13 mouse cellular contexts compared by ENCODE assay signal in the genomic region with DNA sequence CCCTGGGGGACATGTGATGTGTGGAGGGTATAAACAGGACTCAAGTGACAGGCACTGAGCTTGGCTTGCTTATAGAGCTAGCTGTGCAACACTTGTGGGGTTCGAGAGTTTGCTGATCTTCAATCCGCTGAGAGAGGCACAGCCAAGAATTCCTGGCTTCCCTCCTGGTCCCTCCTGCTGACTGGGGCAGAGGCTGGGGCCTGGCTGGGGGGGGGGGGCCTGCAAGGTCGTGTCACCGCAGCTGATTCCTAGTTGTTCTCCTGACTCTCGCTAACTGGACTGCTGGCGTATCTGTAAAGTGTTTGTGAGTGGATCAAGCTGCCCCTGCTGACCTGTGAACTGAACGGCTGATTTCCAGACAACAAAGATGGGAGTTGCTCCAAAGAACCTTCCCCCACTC. TPM values are rescaled to one million over a fixed set of nuclear protein-coding genes. Genes with fewer than 3 reads are reported as not detected.
"Had no signal": no experiment of that assay in that cellular context is flagged by ENCODE, and none has a peak within 500 bp of the region (broad histone marks: within the 10 kb centered on the region; RNA-seq: fewer than 3 reads in every experiment).

No protein-coding gene starts in this region.

- H3K9me3 ChIP-seq: intestine, embryonic 15.5 days; limb, embryonic 13.5 days; lung, embryonic 15.5 days had no signal

- H3K4me3 ChIP-seq: intestine, embryonic 15.5 days; limb, embryonic 13.5 days; lung, embryonic 15.5 days had no signal

- ATAC-seq: intestine, embryonic 15.5 days had no signal

- DNase-seq: kidney, adult 18-20 months; kidney, postnatal 10 days; layer of hippocampus, adult 9-11 months; layer of hippocampus, postnatal 36 days; left cerebral cortex, postnatal 4 days; right cerebral cortex, adult 18-20 months; right cerebral cortex, postnatal 25 days; thymus, postnatal 4 days had no signal

- H3K27me3 ChIP-seq: intestine, embryonic 15.5 days had no signal

- H3K9ac ChIP-seq: intestine, embryonic 15.5 days; limb, embryonic 13.5 days; liver, embryonic 14.5 days; lung, embryonic 15.5 days had no signal

- H3K27ac ChIP-seq: intestine, embryonic 15.5 days; limb, embryonic 13.5 days; liver, embryonic 14.5 days; lung, embryonic 15.5 days had no signal

- H3K36me3 ChIP-seq: intestine, embryonic 15.5 days; limb, embryonic 13.5 days; lung, embryonic 15.5 days had no signal

- H3K4me2 ChIP-seq: intestine, embryonic 15.5 days; limb, embryonic 13.5 days; lung, embryonic 15.5 days had no signal

- H3K4me1 ChIP-seq: intestine, embryonic 15.5 days; limb, embryonic 13.5 days had no signal

RNA-seq across cellular contexts. Expression of gene Extl1, which starts 59.9 kb away (rescaled TPM):
- total RNA-seq: megakaryocyte progenitor cell, adult 5-6 weeks had no signal
